Mouse (Mus musculus) NIH3T3 (cell line): ENCODE results near the gene Ptdss2.

ENCODE experiments used
- DNase-seq: peaks from one replicate; pipeline ENCODE4 v3.0.0-alpha.2; 2012; ENCODE audit warnings: low read depth

Ptdss2 gene

DNA sequence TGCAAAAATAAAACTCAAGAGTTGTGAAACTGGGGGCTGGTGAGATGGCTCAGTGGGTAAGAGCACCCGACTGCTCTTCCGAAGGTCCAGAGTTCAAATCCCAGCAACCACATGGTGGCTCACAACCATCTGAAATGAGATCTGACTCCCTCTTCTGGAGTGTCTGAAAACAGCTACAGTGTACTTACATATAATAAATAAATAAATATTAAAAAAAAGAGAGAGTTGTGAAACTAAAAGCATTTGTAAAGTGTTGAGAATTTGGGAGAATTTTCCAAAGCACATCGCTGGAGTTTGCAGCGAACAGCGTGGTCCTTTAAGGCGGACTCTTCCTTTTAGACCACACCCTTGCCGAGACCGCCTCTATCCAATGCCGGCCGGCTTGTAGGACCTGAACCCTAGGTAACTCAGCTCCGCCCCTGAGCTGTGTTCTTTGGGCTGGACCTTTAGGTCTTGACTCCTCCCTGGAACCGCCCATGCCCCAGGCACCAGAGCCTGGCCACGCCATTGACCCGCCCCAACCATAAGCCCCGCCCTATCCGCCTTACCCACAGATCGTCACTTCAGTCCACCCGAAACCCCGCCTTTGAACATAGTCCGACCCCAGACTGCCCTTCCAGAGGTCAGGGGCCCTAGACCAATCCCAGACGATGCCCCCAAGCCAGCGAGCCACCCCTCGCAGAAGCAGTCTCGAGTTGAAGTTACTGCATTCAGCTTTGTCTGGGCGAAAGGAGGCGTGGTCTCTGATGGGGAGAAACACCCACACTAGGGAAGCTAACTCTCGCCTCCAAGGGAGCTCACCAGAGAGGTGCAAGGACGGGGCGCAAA is 721 bp downstream of the Ptdss2 start:
- peak; percentile 95 for DNase-seq

- no peak for DNase-seq
These were observed 1.3 kb downstream of the Ptdss2 start for GRCm38 (mm10) chr7:141123517-141123856.

- DNase-seq, result peak; percentile 91
These were observed 9.0 kb downstream of the Ptdss2 start for GRCm38 (mm10) chr7:141131024-141131820.

DNA sequence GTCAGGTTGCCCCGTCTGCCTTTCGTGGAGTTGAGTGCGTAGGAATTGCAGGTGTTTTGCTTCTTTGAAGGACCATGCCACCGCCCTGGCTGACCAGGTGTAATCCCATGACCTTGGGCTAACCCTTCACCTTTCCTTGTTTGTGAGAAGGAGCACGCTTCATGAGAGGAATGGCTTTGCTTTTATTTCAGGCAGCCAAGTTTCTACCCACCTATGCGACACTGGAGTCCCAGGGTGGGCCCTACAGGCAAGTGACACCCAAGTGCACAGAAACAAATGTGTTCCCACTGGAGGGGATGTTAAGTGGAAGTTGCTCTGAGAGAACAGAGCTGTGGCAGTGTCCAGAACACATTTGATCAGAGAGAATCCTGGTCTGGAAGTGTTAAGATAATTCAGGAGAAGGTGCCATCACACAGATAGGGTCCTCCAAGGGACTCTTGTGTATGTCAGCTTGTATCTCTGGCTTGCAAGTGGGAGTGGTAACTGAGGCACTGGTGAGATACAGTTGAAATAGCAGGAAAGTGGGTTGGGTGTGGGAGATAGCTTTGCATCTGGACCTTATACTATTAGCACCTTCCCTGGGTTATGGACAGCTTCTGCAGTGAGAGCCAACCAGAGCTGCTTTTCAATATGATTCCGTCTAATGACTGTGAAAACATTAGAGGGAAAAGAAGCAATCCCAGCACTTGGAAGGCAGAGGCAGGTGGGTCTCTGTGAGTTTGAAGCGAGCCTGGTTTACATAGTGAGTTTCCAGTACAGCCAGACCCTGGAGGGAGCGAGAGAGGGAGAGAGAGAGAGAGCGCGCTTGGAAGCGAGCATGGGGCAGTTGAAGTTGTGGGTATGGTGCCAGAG is 9.9 kb downstream of the Ptdss2 start:
- DNase-seq, result no peak

- DNase-seq, result no peak
These were observed 19.1 kb downstream of the Ptdss2 start for GRCm38 (mm10) chr7:141141326-141141725.

DNA sequence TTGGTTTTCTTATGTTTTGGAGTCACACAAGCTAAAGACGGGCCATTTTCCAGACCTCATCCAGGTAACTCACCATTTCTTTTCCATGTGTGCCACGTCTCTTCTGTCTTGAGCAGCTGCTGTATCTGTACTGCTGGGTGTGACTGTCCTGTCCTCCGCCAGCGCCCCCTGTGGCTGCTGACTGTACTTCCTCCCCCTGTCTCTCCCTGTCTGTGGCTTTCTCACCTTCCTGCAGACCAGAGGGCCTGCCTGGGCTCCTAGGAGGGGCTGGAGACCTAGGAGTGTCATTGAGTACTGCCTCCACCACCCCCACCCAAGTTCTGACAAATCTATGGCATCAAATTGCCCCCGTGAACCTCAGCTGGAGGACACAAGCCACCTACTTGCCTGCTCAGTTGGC is 20.9 kb downstream of the Ptdss2 start:
- DNase-seq, result peak; percentile 36

- no peak for DNase-seq
These were observed 21.7 kb downstream of the Ptdss2 start for GRCm38 (mm10) chr7:141143861-141144260.

DNA sequence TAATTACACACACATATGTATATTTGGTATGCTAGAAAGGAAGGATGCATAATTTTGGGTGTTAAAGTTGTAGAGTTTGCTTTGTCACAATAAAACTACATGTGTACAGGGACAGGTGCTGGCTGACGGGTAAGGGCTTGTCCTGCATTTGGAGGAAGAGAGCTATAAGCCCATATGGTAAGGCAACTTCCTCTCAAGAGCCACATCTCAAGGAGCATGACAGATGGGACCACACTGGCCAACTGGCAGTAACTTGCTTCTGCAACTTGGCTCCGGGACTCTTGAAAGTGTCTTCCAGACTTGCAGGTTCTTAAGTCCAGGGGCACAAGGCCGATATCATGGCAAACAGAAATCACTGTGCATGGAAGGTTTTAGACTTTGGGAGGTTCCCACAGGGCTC is 22.5 kb downstream of the Ptdss2 start:
- no peak for DNase-seq

DNA sequence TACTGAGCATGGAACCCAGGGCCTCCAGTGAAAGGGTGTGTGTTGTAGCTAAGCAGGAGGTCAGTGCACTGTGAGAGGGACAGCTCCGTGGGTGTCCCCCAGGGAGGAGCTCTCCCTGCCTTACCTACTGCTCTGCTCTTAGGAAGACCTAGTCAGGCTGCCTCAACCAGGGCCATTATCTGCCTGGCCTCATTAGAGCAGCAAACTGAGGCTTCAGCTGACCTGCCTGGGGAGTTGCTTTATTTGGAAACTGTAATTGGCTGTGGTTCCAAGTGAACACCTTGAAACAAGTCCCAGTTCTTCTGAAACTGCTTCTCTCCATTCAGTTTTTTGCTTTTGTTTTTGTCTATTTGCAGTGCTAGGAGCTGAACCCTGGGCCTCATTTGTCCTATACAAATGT is 23.2 kb downstream of the Ptdss2 start:
- DNase-seq, result no peak

DNA sequence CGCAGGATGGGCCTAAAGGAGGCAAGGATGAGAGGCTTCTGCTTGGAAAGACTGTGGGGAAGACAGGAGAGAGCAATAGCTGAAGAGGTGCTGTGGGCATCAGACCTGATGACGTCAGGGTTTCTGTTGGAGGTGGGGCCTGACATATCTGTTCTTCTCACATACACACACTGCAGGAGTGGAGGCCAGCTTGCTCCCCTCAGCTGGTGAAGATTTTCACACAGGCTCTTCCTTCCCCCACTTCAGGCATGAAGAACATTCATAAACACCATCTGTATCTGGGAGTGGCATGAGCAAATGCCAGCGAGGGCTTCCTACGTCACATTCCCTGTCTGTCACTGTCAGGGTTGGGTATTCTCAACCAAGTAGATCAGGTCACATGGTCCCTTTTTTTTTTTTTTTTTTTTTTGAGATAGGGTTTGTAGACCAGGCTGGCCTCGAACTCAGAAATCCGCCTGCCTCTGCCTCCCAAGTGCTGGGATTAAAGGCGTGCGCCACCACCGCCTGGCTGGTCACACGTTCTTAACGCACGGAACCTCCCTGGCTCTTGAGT is 23.9 kb downstream of the Ptdss2 start:
- no peak for DNase-seq

GRCm38 (mm10) chr7:141147044-141147443 is 24.9 kb downstream of the Ptdss2 start:
- DNase-seq, result no peak

- no peak for DNase-seq
These were observed 26.5 kb downstream of the Ptdss2 start for GRCm38 (mm10) chr7:141148639-141149038.

DNA sequence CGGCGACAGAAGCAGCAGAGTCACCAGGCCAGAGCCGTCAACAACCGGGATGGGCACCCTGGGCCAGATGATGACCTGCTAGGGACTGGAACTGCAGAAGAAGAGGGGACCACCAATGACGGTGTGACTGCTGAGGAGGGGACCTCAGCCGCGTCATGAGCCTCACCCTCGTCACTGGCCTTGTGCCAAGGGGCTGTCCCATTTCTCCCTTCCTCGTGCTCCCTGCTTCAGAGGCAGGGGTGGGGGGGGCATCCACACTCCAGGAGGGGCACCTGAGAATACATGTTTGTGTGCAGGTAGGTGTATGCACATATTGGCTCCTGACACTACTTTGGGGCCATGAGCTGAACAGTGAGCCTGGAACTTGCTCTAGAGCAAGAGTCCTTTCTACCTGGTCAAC is 33.2 kb downstream of the Ptdss2 start:
- DNase-seq, result no peak

GRCm38 (mm10) chr7:141164397-141164796 is 42.2 kb downstream of the Ptdss2 start:
- DNase-seq, result no peak

DNA sequence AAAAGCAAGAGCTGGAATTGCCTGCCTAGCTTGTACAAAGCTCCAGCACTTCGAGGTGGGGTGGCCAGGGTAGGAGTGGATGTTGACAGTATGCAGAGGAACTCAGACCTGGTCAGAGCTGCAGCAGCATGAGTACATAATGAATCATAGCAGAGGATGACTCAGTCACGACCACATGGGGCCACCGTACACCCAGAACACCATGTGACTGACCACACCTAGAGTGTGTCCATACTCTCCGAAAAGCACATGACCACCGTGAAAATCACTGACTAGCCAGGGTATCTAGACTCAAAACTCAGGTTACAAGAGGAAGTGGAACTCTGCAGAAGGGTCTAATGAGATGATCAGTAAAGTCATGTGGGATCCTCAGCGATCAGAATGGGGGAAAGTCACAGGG is 42.7 kb downstream of the Ptdss2 start:
- DNase-seq, result peak; percentile 89

GRCm38 (mm10) chr7:141167901-141168517 is 45.8 kb downstream of the Ptdss2 start:
- peak; percentile 75 for DNase-seq

DNA sequence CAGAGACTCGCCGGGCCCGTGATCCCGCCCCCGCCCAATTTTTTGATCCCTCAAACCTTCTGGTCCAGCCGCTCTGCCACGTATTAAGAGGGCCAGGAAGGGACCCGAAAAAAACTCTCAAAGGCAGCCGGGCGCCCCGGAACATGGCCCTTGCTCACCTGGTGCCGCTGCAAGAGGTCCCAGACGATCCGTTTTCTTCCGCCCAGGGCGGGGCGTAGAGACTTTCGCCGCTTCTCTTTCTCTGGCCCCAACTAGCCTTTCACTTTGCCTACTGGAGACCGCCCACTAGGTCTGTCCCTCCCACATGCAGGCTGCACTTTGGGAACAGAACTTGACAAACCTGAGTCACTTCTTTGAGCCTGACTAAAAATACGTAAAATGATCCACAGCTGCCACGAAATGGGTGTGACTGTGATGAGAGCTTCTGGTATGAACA is 46.4 kb downstream of the Ptdss2 start:
- DNase-seq, result peak; percentile 82

DNA sequence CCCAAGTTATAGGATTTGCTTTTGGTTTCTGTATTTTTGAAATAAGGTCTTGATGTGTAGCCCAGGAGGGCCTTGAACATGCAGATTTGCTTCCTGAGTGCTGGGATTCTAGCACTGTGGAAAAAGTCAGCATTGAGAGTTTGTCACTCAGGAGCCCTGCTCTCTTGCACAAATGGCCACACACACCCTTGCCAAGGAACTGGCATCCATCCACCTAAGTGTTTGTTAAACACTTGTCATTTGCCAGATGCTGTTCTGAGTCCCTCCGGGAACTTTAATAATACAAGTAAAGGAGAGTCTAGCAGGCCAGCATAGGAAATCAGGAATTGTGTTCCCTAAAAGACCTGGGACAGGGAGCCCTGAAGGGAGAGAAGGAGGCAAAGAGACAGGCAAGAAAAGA is 47.1 kb downstream of the Ptdss2 start:
- peak; percentile 14 for DNase-seq

DNA sequence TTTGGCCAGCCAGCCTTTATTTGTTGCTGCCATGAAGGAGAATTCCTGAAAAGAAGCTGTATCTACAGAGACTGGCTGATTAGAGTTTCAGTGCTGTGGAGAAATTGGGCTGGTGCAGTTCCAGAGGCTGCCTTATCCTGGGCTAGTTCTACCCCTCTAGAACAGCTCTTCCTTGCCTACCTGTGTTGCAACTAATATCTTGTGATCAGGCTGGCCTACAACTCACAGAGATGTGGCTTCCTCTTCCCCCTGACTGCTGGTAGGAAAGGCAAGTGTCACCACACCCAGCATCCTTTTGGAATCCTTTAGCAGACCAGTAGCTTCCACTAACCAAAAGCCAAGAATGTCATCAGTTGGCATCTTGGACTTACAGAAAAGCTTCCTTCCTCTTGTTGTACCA is 47.7 kb downstream of the Ptdss2 start:
- DNase-seq, result no peak

- peak; percentile 95 for DNase-seq
These were observed 50.2 kb downstream of the Ptdss2 start, which contains the start of gene Rnh1 for GRCm38 (mm10) chr7:141172116-141173006. Rnh1 (minus strand) TSS chr7:141172857.
